Mouse (Mus musculus) bone marrow, adult 2 months (tissue): ENCODE measurements at regions not wholly inside any gene's neighbourhood (a gene's known extent, or its start where the extent isn't known, plus 50 kb on each side); places are given as distances from the start of the nearest gene placed in this dataset.

Experiments used
- CTCF ChIP-seq: fragments of 200-500 bp; IDR thresholded peaks from 2 replicates; pipeline ENCODE4 v1.5.1; 2011; ENCODE audit warnings: low read length, control low read depth; ENCODE audit not compliant: control insufficient read depth, insufficient read depth
- POLR2A ChIP-seq: fragments of 200-500 bp; IDR thresholded peaks from 2 replicates; pipeline ENCODE4 v1.6.1; 2011; ENCODE audit warnings: low read depth, mild to moderate bottlenecking, control low read depth, low read length, borderline replicate concordance; ENCODE audit not compliant: control insufficient read depth

GRCm38 (mm10) chr3:21888710-21889109 is 187.7 kb upstream of the Tbl1xr1 start:
- no peak for TF ChIP-seq CTCF
- TF ChIP-seq POLR2A: no peak
